Mouse (Mus musculus) fibroblast of lung, adult 2 months (primary cell): Measurements from ENCODE around the gene Ism2.
"Not testable (repeated sequence)": the region's sequence is repeated elsewhere in the genome, so short reads cannot be mapped to it uniquely, and the experiment has no call there.

Experiments
- DNase-seq: peaks from one replicate; pipeline ENCODE4 v3.0.0-alpha.2; 2011; ENCODE audit warnings: low read depth

The Ism2 gene

DNA sequence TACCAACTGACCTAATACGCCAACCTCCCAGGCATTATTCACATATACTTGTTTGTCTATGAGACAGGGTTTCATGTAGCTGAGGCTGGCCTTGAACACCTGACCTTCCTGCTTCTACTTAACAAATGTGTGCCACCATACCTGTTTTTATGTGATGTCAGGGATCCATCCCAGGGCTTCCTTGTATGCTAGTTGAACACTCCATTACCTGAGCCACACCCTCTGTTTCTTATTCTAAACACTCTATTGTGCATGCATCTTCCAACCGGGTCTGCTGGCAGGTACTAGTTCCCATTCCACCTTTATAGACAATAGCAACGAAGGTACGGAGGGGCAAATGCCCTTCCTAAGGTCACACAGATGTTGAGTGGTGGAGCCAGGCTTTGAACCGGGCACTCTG lies 10.4 kb downstream of the Ism2 start:
- no peak for DNase-seq

DNA sequence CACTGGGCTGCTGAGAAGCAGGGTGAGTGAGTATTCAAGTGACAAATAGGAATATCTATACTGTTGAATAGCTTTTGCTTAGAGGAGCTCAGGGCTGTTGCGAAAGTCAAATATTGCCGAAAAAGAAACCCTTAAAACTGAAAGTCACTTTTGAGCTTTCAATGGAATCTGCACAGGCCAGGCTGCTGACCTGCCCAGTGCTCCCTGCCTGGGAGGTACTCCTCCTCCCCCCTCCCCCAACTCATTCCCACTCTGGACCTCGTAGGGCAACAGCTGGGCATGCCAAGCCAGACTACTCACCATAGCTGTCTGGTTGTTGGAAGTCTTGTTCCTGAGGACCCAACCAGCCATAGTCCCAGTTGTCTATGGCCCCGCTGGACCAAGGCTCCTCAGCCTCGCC lies 14.8 kb downstream of the Ism2 start:
- DNase-seq, result no peak

DNA sequence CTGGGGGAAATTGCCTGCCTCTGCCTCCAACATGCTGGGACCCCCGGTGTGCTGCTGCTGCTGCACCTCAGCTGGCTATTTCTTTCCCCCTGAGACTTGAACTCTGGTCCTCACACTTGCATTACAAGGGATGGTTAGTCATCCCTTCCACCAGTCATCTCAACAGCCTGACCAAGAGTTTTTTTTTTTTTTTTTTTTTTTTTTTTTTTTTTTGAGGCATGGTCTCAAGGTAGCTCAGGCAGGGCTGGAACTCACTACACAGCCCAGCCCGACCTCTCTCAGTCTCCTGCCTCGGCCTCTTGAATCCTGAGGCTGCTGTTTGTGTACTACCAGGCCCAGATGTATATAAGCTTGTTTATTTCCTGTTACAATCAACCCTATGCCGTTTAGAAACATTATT lies 15.2 kb downstream of the Ism2 start:
- DNase-seq, result no peak

DNA sequence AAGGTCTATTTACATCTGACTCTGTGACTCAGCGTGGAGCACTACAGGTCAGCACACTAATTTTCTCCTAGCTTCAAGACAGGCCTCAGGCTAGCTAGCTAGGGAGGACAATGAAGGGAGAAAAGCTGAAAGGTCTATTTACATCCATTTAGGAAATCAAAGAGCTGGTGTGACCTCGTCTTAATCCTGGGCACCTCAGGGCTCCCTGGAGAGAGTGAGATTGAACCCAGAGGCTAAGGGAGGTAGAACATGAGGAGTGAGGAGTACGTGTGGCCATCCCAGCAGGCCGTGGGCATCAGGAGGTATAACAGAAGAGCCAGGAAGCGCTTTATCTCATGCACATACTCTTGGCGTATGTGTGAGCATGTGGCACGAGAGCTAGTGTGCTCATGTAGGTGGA lies 15.8 kb downstream of the Ism2 start:
- no peak for DNase-seq

DNA sequence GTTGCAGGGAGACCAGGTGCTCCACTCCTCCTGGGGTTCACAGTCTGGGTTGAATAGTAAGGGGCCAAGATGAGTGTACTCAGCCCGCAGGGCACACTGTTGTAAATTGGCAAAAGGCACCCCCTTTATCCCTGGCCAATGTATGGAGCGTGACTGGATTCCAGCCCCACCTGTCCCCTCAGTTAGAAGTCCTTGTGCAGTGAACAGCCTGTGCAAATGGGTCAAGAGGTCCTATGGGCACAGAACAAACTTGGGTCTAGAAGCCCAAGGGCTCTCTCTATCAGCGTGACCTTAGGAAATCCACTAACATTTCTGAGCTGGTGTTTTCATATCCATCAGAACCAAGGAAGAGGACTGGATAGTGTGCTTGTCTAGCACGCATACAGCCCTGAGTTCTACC lies 16.8 kb downstream of the Ism2 start:
- DNase-seq, result no peak

DNA sequence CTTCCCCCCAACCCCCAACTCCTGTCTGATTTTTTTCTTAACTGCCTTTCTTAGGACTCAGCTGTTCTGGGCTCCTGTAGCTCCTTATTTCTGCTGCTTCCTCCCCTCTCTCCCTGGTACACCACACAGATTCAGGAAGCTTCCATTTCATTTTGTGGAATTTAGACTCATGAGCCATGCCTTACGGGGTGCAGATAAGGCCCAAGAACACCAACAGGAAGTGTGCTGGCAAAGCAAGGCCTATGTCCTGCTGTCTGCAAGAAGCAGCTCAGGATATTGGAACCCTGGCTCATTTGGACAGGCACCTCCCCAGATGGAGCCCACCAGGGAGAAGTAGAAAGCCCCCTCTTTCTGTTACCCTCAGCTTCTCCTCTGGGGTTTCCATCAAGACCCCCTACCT lies 17.7 kb downstream of the Ism2 start:
- DNase-seq, result no peak

DNA sequence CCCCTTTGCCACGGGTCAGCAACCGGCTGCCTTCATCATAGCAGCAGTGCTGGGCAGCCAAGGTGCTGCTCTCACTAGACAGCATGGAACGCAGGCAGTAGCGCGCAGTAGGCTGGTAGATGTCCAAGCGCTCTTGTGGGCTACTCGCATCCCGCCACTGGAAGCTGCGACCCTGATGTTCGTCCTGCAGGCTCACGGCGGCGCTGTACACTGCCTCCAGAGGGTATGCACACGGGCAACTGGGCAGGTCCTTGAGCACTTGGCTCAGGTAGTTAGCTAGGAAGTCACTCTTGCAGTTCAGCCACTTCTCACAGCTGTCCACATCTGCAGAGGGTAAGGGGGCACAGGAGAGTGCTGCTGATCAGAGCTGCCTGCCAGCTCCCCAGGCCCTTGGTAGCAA lies 19.6 kb downstream of the Ism2 start:
- DNase-seq, result no peak

DNA sequence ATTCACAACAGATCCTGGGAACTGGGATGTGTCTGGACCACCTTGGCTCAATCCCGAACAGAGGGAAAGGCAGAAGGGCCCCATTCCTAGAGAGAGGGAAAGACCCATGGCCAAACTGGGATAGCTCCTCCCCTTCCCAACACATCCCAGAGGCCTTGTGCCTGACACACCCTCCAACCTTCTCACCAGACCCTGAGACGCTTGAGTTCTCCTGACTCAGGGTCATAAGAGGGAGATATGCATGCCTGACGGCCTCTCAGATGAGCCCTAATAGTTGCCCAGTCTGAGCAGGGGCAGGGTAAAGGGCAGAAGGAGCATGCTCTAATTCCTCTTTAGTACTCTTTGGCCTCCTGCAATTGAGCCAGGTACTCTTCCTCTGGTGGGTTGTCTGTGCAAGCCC lies 20.2 kb downstream of the Ism2 start:
- DNase-seq, result no peak

DNA sequence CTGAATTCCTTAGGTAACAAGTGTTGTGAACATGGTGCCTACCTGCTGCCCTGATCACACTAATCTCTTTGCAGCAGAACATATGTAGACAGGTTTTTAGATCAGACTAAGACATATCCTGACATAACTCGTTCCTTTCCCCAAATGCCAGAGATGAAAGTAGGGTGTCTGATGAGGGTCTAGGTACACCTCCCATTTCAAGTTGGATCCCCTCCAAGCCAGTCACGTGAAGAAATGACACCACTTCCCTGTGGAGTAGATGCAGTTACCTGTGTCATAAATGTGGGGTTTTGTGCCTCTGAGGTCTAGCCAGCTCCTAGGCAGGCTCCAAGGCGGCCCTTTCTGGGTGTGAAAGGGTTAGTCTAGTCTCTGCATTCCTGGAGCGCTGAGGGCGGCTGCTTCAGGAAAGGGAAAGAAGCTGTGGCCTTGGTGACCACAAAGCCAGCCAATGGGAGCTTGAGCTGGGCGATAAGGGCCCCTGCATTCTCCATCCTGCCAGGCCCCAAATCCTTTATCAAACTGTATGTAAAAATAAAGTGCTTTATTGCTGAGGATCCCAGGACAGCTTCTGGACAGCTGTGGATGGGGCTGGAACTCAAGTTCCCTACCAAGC lies 21.3 kb downstream of the Ism2 start:
- no peak for DNase-seq

DNA sequence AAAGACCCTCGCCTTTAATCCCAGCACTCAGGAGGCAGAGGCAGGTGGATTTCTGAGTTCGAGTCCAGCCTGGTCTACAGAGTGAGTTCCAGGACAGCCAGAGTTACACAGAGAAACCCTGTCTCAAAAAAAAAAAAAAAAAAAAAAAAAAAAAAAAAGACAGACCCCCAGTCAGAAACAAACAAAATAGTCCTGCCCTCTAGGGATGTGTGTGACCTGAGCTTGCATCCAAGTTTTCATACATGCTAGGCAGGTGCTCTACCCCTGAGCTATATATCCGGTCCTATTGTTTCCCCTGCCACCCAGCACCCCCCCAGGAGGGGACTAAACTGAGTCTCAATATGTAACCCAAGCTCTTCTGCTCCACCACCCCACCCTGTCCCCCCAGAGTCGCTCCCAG lies 22.3 kb downstream of the Ism2 start:
- not testable (repeated sequence) for DNase-seq

DNA sequence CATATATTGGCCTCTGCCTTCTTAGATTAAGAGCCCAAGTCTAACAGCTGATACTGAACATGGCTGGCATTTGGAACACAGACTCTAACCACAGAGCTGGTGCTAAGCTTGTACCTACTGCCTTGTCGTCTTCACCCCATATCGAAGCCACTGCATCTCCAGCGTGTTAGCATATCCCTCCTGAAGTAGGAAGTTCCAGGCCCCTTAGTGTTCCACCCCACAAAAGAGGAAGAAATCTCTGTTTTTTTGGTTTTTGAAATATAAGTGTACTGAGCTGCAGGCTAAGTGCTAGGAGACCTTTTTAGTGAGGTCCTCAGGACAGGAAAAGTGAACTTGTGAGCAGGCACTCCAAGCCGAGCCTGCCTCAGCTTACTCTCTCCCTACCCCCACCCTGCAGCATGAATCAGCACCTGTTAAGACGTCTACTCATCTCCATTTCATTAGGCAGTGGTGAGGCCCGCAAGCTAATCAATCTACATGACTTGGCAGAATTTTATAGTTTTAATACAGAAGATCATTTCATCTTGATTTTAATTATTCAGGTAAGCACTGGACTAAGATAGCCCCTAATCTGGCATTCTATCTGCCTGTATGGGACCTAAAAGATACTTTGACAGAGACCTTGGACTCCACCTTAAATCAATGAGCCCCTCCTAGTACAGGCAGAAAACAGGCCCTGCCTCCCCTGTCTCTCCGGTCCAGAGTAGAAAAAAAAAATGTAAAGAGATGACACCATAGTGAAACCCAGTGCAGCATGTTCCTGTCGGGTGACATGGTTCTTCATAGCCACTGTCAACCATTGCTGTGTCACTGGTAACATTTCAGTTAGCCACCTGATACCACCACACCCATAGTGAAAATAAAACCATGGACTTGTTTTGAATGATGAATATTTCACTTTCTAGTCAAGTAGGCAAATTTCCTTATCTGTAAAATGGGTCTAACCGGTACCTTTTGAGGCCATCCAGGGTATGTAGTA lies 24.4 kb downstream of the Ism2 start:
- no peak for DNase-seq

DNA sequence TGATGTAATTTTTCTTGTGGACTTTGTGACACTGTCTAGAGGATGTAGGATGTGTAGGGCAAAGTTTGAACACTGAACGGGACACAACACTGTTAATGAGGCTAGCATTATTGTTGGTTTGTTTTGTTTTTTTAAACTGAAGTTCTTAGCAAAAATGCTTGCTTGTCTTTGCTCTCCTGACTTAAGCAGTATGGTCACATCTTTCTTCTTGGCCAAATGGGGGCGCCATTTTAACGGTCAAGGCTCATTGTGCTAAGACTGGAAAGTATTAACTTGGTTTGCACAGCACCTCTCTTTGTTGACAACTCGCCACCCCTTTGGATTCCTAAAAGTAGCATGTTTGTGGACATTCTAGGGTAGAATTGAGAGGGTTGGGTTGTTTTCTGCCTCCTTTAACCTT lies 31.8 kb downstream of the Ism2 start:
- DNase-seq, result peak; percentile 28

DNA sequence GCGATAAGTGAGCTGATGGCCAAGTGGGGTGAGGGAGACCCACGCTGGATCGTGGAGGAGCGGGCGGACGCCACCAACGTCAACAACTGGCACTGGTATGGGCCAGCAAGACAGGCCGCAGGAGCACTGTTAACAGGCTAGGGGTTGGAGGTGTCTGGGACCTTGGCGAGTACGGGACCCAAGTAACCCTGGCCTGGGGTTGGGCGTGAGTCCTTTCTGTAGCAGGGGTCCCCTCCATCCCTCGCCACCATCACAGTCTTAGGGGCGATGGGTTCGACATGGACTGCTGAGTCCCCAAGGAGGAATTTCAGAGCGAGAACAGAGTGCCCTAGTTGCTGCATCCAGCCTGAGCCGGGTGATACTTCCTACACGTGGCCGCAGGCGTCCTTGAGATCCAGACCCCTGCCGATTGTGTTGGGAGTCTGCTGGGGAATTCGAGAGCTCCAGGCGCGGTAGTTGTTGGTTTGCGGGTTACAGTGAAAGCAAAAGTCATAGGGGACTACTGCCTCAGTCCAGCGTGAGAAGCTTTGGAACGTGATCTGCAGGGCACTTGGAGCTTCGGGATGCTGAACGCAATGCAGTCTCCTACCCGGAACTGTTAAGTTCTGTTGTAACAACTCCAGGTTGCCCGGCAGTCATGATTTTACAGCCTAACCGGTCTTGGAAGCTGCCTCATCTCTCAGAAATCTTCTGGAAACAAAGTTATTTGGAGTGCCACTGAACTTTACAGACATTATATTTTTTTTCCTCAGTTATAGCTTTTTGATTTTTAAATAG lies 32.5 kb downstream of the Ism2 start:
- no peak for DNase-seq

DNA sequence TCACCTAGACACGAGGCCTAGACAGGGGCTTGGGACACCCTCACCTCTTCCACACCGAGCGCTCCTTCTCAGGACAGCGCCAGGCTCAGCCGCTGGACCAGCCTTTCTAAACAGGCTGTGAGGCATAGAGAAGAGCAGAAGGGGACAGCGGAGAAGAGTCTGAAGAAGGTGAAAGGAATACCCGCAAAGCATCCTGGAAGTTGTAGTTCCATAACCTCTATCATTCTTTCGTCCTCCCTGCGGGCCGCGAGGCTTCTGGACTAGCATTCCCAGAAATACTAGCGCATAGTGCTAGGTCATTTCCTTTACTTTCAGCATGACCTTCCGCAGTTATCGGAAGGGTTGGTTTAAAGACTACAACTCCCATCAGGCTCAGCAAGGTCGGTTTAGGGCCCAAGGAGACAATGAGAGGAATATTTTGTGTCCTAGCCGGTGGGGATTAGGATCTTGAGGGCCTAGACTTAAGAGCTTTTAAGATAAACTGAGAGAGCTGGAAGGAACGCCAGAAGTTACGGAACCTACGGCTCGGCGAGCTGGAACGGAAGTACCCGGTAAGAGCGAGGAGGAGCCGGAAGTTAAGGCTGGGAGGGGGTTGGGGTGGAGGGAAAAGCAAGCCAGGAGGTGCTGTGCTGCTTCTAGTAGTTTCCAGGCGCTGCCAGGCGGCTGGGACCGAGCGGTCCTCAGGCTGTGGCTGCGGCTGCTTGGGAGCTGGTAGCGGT lies 33.2 kb downstream of the Ism2 start, which contains the start of the genes Vipas39 and Ahsa1:
TSS of gene Vipas39 (minus strand) at position 149 of the 719 bp plus-strand sequence.
TSS of gene Ahsa1 (plus strand) at position 372 of the 719 bp plus-strand sequence.
- peak; percentile 96 for DNase-seq

DNA sequence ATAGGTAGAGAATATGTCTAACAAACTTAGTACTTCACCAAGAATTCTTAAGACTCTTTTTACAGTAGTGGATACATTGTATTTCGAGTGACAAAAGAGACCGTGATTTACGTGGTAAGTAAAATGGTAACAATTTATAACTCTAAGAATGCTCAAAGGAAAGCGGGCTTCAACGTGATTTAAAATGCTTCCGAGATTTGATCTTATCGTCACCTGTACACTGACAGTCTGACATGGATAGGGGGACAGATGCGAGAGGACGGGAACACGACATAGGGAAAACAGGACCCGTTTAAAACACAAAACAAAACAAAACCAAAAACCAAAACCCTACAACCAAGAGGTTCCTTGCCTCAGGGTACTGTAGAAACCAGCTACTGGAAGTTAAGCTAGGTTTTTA lies 34.1 kb downstream of the Ism2 start:
- DNase-seq, result no peak

DNA sequence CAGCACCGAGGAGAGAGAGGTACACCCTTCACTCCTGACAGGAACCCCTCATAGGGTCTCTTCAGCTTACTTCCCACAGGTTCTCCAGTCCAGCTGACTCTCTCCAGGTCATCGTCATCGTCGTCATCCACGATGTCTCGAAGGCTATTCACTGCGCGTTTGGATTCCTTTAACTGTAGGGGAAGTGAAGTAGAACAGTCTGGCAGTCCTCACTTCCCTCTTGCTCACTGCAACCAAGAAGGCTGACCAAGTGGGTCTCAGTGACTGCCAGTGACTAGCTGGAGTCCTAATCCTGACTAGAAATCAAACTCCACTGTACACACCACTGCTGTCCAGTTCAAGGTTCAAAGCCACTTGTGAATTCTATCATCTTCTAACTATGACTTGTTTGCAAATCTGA lies 38.9 kb downstream of the Ism2 start:
- DNase-seq, result no peak

DNA sequence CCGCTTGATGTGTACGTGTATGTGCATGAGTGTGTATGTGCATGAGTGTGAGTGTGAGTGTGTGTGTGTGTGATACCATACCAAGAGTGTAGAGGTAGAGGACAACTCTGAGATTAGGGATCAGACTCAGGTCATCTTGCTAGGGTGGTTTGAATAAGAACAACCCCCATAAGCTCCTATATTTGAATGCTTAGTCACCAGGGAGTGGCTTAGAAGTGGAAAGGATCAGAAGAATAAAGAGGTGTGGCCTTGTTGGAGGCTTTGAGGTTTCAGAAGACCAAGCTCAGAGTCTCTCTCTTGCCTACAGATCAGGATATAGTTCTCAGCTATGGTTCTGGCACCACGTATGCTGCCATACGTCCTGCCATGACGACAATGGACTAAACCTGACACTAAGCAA lies 42.9 kb downstream of the Ism2 start:
- no peak for DNase-seq

DNA sequence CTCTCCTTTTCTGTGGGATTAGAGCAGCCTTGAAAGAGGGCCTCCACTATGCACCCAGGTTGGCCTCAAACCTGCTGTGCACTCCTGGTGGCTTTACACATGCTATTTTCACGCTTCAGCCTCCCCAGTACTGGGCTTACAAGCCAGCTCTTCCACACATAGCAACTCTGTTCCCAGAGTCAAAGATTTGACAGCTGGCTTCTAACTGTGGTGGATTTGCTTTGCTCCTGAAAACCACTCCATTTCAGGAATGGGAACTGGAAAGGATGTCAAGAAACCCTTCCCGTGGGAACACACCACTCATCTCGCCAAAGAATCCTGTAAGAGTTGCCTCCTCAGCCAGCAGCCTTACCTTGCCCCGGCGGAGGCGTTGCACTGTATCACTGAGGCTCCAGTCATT lies 45.6 kb downstream of the Ism2 start:
- DNase-seq, result no peak

DNA sequence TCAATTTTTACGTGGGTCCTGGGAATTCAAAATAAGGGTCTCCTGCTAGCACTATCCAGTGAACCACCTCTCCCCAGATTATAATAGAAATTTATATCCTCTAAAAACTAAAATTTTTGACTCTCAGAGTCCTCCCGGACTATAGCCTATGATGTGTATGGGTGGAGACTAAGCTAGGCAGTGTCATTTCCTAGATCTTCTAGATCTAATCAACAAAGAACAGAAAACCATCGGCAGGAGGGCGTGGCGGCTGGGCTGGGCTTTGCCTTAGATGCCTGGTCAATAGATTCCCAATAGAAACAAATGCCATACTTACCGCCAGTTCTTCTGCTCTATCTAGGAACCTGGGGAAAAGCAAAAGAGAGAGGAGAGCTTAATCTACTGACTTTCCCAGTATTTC lies 49.3 kb downstream of the Ism2 start:
- DNase-seq, result no peak

DNA sequence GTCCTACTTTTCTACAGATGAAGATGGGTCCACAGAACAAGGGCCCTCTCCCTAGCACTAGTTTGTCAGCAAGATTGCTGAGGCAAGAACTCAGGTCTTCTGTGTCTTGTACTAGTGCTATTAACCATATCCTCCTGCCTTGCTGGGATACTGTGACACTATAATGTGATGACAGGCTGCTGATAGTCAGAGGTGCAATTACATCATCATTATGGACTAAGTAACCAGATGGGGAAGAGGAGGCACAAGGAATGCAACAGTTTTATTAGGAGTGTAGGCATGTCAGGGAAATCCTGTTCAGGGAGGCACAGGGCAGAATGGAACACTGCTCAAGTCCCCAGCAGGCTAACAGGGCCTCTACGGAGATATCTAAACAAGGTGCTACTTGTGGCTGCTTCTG lies 60.9 kb downstream of the Ism2 start, which contains the start of gene Noxred1:
TSS of gene Noxred1 (minus strand) at position 101 of the 400 bp plus-strand sequence.
- no peak for DNase-seq

DNA sequence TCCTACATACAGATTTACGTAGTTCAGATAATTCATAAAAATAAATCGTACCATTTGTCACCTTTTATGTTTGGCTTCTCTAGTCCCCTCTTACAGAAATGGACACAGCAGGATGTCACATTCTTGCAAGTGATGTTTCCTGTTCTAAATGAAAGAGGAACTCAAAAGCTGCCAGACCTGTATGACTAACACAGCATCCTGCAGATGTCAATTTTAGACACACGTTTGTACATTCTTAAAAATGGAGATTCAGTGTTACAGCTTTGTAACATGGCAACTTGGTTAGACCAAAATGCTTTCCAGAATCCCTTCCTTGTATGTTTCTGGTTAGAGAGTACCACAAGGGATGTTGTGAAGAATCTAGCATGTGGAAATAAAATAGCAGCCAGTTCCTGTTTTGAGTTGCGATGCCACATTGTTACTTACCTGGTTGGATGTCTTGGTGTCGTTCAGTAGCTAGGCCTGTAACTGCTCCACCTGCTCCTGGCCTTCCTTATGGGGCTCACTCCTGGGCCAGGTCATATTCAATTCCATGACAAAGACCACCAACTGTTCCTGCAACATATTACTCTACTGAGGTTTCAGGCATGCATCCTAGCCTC lies 62.5 kb downstream of the Ism2 start:
- no peak for DNase-seq
